Mouse (Mus musculus) lung, postnatal 4 days (tissue): ENCODE measurements at regions not wholly inside any gene's neighbourhood (a gene's known extent, or its start where the extent isn't known, plus 50 kb on each side); places are given as distances from the start of the nearest gene placed in this dataset.

Experiments
- DNase-seq, 2 experiments: peaks; one replicate each; pipeline ENCODE4 v3.0.0; 2021

GRCm38 (mm10) chr16:30163303-30163702, 99.1 kb downstream of the Hes1 start:
- no peak for DNase-seq

GRCm38 (mm10) chr16:30165667-30166180, 101.5 kb downstream of the Hes1 start:
- DNase-seq = no peak

DNA sequence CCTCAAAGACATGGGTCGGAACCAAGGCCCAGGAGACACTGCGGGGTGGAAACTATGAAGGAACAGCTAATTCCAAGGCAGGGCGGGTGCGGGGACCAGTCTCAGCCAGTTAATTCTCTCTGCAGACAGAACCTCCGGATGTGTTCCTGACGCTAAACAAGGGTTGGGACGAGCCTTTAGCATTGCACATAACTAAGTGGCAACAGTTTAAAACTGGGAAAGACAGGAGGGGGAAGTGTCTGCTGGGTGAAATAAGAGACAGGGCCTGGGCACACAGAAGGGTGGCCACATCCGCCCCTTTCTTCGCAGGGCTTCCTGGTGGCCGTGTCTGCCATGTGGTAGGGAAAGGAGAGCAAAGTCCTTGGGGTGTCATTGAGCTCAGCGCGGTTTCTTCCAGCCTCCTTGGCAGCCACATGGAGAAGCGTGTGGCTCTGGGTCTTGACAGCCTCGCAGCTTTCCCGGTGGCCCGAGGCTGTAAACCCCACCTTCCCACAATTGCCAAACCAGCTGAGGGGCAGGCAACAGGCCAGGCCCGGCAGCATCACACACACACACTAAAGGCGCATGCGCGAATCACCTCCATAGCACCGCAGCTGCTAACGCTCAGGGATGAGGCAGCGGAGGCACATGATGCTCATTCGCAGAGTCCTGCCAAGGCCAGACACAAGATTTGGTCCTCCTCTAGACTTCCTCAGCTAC, 95.8 kb downstream of the Cpn2 start:
- DNase-seq = peak; percentile 76 to 92

DNA sequence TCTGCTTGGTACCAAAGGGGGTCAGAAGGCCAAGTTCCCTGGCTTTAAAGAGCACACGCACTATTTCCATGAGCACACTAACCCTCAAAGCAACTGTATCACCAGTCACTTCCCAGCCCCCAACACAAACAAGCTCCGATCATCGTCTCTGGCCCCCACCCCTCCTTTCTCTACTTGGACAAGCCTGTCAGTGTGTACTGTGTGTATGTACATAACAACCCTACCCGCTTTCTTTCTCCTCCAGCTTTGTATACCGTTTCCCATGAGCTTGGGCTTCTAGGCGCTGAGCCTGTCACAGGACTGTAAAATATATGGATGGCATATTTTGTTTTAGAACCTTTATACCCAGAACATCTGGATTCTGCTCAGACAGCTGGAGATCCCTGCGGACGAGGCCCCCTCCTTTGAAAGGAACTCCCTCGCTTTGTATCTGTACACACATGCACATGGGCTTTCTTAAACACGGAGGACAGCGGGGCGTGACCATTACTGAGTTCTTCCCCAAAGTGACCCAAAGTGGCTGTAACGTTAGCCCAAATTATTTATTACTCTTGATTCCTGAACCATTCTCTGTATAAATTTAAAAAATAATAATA, 95.1 kb downstream of the Cpn2 start:
- DNase-seq = no peak

GRCm38 (mm10) chr16:30172798-30173202, 94.5 kb downstream of the Cpn2 start:
- peak; percentile 69 to 89 for DNase-seq

GRCm38 (mm10) chr16:30173953-30174874, 93.1 kb downstream of the Cpn2 start:
- peak; percentile 55 to 56 for DNase-seq

GRCm38 (mm10) chr16:30176306-30176705, 91.0 kb downstream of the Cpn2 start:
- no peak for DNase-seq

- DNase-seq = no peak
Measured at GRCm38 (mm10) chr16:30177769-30178168, 89.5 kb downstream of the Cpn2 start.

DNA sequence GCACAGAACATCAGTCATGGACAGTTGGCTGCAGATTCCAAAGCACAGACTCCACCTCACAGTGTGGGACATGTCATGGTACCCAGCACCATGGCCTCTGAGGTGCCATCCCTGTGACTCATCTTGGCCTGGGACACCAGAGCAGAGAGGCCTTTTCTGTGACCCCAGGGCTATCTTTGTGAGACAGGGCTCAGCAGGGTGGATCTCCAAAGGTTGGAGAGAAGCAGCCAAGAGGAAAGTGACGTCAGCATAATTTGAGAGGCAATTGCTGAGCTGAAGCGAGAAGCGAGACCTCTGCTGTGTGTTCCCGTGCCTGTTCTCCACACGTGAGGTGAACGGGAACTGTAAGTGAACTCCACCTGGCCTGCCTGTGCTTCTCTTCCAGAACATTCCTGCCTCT, 88.7 kb downstream of the Cpn2 start:
- no peak for DNase-seq

- no peak for DNase-seq
Measured at GRCm38 (mm10) chr16:30179504-30179976, 87.8 kb downstream of the Cpn2 start.

DNA sequence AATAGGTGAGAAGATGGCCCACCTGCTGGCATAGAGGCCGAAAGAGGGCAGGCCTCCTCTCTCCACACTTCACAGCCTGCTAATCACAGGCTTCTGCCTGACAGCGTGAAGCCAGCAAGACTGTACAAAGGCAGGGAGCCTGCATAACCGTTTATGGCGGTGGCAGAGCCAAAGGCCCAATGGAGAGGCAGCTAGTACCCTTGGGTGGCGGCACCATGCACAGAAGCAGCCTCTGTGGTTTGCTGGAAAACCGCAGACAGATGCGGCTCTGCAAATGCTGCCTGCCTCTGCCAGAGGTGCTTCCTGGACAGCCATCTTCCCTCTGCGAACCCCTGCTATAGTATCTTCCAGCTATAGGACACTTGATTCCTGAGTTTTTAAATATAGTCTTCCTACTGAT, 86.2 kb downstream of the Cpn2 start:
- no peak for DNase-seq

GRCm38 (mm10) chr16:30184591-30185265, 82.6 kb downstream of the Cpn2 start:
- peak; percentile 90 to 98 for DNase-seq

DNA sequence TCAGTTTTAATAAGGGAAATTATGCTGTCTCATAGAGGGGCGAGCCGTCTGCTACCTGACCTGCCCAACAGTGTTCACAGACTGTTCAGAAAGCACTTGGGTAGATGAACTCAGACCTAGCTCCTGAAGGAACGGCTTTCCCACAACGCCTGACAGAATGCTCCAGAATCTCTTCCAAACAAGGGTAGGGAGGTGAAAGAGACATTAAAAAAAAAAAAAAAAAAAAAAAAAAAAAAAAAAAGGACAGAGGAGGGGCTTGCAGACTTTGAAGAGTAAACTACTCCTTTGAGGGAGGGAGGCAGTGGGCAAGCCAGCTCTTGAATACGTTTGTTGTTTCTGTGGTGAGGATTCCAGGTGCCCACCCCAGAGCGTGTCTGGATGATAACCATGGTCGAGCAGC, 81.6 kb downstream of the Cpn2 start:
- DNase-seq = peak in 1 of 2 experiments; percentile 17

DNA sequence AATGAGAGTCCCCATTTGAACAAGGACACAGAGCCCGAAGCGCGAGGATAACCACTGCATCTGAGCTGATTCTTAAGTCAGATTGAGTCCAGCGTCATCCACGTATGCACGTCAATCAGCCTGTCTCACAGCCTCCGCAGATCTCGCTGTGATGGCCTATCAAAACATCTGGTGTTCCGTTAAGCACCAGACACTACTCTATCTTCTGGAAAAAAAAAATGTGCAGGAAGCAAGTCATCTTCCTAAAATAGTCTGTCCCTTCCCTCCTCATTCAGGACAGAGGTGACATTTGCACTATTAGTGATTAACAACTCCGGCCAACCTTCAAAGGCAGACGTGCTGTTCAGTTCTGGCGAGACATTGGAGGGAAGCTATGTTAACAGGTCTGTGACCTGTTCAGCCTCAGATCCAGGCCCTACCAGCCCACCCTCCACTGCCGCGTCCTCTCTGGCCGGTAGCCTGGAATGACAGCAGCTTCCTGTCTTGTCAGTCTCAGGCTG, 81.0 kb downstream of the Cpn2 start:
- DNase-seq = peak; percentile 66 to 77

DNA sequence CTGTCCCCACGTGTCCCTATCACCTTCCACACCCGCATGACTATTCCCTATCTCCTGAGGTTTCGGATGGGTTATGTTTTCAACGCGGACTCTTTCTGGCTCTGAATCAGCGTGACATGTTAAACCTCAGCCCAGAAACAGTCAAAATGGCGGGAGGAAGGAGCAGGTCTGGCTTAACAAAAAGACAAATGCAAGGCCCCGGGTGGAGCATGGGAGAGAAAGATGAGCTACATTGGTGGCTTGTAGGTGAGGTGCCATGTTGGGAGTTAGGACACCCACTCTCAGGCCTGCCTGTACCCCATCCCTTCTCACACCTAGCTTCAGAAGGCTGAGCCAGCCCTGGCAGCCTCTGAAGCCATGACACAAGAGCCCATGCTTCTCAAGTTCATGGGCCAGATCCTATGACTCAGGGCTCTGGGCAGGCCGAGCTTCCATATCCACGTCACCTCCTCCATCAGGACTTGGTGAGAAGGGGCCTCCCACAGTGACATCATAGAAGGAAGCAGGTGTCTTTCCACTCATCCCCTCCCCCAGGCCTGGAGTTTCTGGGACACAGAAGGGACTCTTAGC, 80.5 kb downstream of the Cpn2 start:
- peak; percentile 56 to 67 for DNase-seq

- DNase-seq = no peak
Measured at GRCm38 (mm10) chr16:30187400-30187799, 79.9 kb downstream of the Cpn2 start.

DNA sequence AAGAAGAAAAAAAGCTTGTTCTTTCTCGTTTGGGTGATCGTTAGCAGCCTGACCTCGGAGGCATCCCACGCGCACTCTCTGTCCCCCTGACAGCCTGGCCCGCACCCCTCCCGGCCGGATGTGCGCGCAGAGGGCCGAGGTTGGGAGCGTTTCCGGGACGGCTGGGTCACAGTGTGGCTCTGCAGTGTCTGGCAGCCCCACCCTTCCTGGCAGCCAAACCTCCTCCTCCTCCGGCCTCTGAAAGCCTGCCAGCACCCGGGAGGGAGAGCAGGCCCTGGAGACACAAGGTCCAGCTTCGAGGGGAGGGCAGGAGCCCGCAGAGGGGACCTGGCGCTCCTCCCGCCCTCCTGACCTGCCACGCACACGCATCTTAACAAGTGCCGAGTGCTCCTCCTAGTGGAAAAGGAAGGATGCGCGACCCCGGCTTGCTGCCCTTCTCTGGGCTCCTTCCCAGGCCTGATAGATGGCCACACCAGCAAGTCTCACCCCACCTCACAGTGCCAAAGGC, 79.3 kb downstream of the Cpn2 start:
- peak; percentile 96 to 99 for DNase-seq

- DNase-seq = peak; percentile 80 to 92
Measured at GRCm38 (mm10) chr16:30188769-30189430, 78.4 kb downstream of the Cpn2 start.

GRCm38 (mm10) chr16:30190351-30190750, 76.9 kb downstream of the Cpn2 start:
- no peak for DNase-seq

- DNase-seq = peak; percentile 52 to 82
Measured at GRCm38 (mm10) chr16:30190935-30191514, 76.3 kb downstream of the Cpn2 start.
